Mouse (Mus musculus): Measurements from ENCODE around the gene Caskin1. TPM values are rescaled to one million over a fixed set of nuclear protein-coding genes. Genes with fewer than 3 reads are reported as not detected.
A peak's percentile ranks its signal among the peaks of the same experiment; 100 is the strongest.

The Caskin1 gene
- polyA plus RNA-seq (2011; ENCODE audit: insufficient read length, low read depth, missing spikeins), result not detected in 2 replicates

- no peaks in the 10 kb centered on the region for H3K4me1 ChIP-seq (ENCODE audit: control insufficient read depth, insufficient read depth, low read length)
- no peak within 1 kb of the TSS for H3K27ac ChIP-seq (ENCODE audit: insufficient read depth, low read length)
- peak within 1 kb of the TSS; percentile 42 for H3K4me3 ChIP-seq (ENCODE audit: insufficient read depth, low read length)
- no peak for TF ChIP-seq CTCF (IDR thresholded peaks at IDR 0.05; ENCODE audit: borderline replicate concordance, insufficient read depth, low read length)
- no peak for TF ChIP-seq POLR2A (IDR thresholded peaks at IDR 0.05; ENCODE audit: low read depth, low read length)
Measured at GRCm38 (mm10) chr17:24488186-24488661, at the start of gene Caskin1. Caskin1 (plus strand) TSS chr17:24488601.

GRCm38 (mm10) chr17:24440377-24440776 is 48.0 kb upstream of the Caskin1 start:
- no peak for TF ChIP-seq POLR2A (IDR thresholded peaks at IDR 0.05; ENCODE audit: low read depth, low read length)
- TF ChIP-seq CTCF (IDR thresholded peaks at IDR 0.05; ENCODE audit: borderline replicate concordance, insufficient read depth, low read length), result no peak
- Histone ChIP-seq H3K4me1 (ENCODE audit: control insufficient read depth, insufficient read depth, low read length) (no peaks in the 10 kb centered on the region), H3K27ac (ENCODE audit: insufficient read depth, low read length) (no peak overlapping the region), H3K4me3 (ENCODE audit: insufficient read depth, low read length) (no peak overlapping the region)

GRCm38 (mm10) chr17:24441148-24441547 is 47.3 kb upstream of the Caskin1 start:
- TF ChIP-seq CTCF (IDR thresholded peaks at IDR 0.05; ENCODE audit: borderline replicate concordance, insufficient read depth, low read length) (0 out of 2 replicates have a peak, but pooled peaks have one; percentile 11), POLR2A (IDR thresholded peaks at IDR 0.05; ENCODE audit: low read depth, low read length) (no peak)

GRCm38 (mm10) chr17:24442107-24442506 is 46.3 kb upstream of the Caskin1 start:
- Histone ChIP-seq H3K4me1 (ENCODE audit: control insufficient read depth, insufficient read depth, low read length) (no peaks in the 10 kb centered on the region), H3K4me3 (ENCODE audit: insufficient read depth, low read length) (no peak overlapping the region), H3K27ac (ENCODE audit: insufficient read depth, low read length) (no peak overlapping the region)
- TF ChIP-seq POLR2A (IDR thresholded peaks at IDR 0.05; ENCODE audit: low read depth, low read length) (no peak), CTCF (IDR thresholded peaks at IDR 0.05; ENCODE audit: borderline replicate concordance, insufficient read depth, low read length) (no peak)

More at GRCm38 (mm10) chr17:24441148-24441547, 47.3 kb upstream of the Caskin1 start:
- Histone ChIP-seq H3K4me3 (ENCODE audit: insufficient read depth, low read length) (no peak overlapping the region), H3K4me1 (ENCODE audit: control insufficient read depth, insufficient read depth, low read length) (no peaks in the 10 kb centered on the region), H3K27ac (ENCODE audit: insufficient read depth, low read length) (no peak overlapping the region)

GRCm38 (mm10) chr17:24442632-24443155 is 45.7 kb upstream of the Caskin1 start, which contains the start of gene Dnase1l2:
Dnase1l2 (minus strand) TSS chr17:24443105.
- Histone ChIP-seq H3K4me3 (ENCODE audit: insufficient read depth, low read length) (no peak within 1 kb of the TSS), H3K4me1 (ENCODE audit: control insufficient read depth, insufficient read depth, low read length) (no peaks in the 10 kb centered on the region)
- TF ChIP-seq POLR2A (IDR thresholded peaks at IDR 0.05; ENCODE audit: low read depth, low read length) (no peak), CTCF (IDR thresholded peaks at IDR 0.05; ENCODE audit: borderline replicate concordance, insufficient read depth, low read length) (no peak)

GRCm38 (mm10) chr17:24443409-24443808 is 45.0 kb upstream of the Caskin1 start:
- TF ChIP-seq POLR2A (IDR thresholded peaks at IDR 0.05; ENCODE audit: low read depth, low read length), result no peak
- TF ChIP-seq CTCF (IDR thresholded peaks at IDR 0.05; ENCODE audit: borderline replicate concordance, insufficient read depth, low read length), result no peak
- H3K4me1 ChIP-seq (ENCODE audit: control insufficient read depth, insufficient read depth, low read length), result no peaks in the 10 kb centered on the region
- H3K4me3 ChIP-seq (ENCODE audit: insufficient read depth, low read length), result no peak overlapping the region
- H3K27ac ChIP-seq (ENCODE audit: insufficient read depth, low read length), result no peak overlapping the region

More at GRCm38 (mm10) chr17:24442632-24443155, 45.7 kb upstream of the Caskin1 start, which contains the start of gene Dnase1l2:
- no peak within 1 kb of the TSS for H3K27ac ChIP-seq (ENCODE audit: insufficient read depth, low read length)

- no peak for TF ChIP-seq POLR2A (IDR thresholded peaks at IDR 0.05; ENCODE audit: low read depth, low read length)
- TF ChIP-seq CTCF (IDR thresholded peaks at IDR 0.05; ENCODE audit: borderline replicate concordance, insufficient read depth, low read length), result no peak
- Histone ChIP-seq H3K4me3 (ENCODE audit: insufficient read depth, low read length) (no peak overlapping the region), H3K4me1 (ENCODE audit: control insufficient read depth, insufficient read depth, low read length) (no peaks in the 10 kb centered on the region), H3K27ac (ENCODE audit: insufficient read depth, low read length) (no peak overlapping the region)
Measured at GRCm38 (mm10) chr17:24446590-24446989, 41.8 kb upstream of the Caskin1 start.

GRCm38 (mm10) chr17:24449507-24449906 is 38.9 kb upstream of the Caskin1 start:
- Histone ChIP-seq H3K27ac (ENCODE audit: insufficient read depth, low read length) (no peak overlapping the region), H3K4me3 (ENCODE audit: insufficient read depth, low read length) (no peak overlapping the region), H3K4me1 (ENCODE audit: control insufficient read depth, insufficient read depth, low read length) (no peaks in the 10 kb centered on the region; the same call in 1 of the 2 replicates)
- TF ChIP-seq POLR2A (IDR thresholded peaks at IDR 0.05; ENCODE audit: low read depth, low read length) (no peak), CTCF (IDR thresholded peaks at IDR 0.05; ENCODE audit: borderline replicate concordance, insufficient read depth, low read length) (no peak)

- H3K27ac ChIP-seq (ENCODE audit: insufficient read depth, low read length), result no peak overlapping the region
- no peaks in the 10 kb centered on the region; the same call in 1 of the 2 replicates for H3K4me1 ChIP-seq (ENCODE audit: control insufficient read depth, insufficient read depth, low read length)
- TF ChIP-seq POLR2A (IDR thresholded peaks at IDR 0.05; ENCODE audit: low read depth, low read length), result no peak
- TF ChIP-seq CTCF (IDR thresholded peaks at IDR 0.05; ENCODE audit: borderline replicate concordance, insufficient read depth, low read length), result no peak
- H3K4me3 ChIP-seq (ENCODE audit: insufficient read depth, low read length), result no peak overlapping the region
Measured at GRCm38 (mm10) chr17:24451220-24451619, 37.2 kb upstream of the Caskin1 start.

- H3K4me3 ChIP-seq (ENCODE audit: insufficient read depth, low read length), result no peak overlapping the region
- TF ChIP-seq CTCF (IDR thresholded peaks at IDR 0.05; ENCODE audit: borderline replicate concordance, insufficient read depth, low read length) (no peak), POLR2A (IDR thresholded peaks at IDR 0.05; ENCODE audit: low read depth, low read length) (no peak)
- H3K27ac ChIP-seq (ENCODE audit: insufficient read depth, low read length), result no peak overlapping the region
- no peaks in the 10 kb centered on the region; the same call in 1 of the 2 replicates for H3K4me1 ChIP-seq (ENCODE audit: control insufficient read depth, insufficient read depth, low read length)
Measured at GRCm38 (mm10) chr17:24453372-24453771, 35.0 kb upstream of the Caskin1 start.

Measured in embryonic fibroblast, embryonic 13.5 days (primary cell).